Mouse (Mus musculus): ENCODE data around the gene Mthfd1.

DNA sequence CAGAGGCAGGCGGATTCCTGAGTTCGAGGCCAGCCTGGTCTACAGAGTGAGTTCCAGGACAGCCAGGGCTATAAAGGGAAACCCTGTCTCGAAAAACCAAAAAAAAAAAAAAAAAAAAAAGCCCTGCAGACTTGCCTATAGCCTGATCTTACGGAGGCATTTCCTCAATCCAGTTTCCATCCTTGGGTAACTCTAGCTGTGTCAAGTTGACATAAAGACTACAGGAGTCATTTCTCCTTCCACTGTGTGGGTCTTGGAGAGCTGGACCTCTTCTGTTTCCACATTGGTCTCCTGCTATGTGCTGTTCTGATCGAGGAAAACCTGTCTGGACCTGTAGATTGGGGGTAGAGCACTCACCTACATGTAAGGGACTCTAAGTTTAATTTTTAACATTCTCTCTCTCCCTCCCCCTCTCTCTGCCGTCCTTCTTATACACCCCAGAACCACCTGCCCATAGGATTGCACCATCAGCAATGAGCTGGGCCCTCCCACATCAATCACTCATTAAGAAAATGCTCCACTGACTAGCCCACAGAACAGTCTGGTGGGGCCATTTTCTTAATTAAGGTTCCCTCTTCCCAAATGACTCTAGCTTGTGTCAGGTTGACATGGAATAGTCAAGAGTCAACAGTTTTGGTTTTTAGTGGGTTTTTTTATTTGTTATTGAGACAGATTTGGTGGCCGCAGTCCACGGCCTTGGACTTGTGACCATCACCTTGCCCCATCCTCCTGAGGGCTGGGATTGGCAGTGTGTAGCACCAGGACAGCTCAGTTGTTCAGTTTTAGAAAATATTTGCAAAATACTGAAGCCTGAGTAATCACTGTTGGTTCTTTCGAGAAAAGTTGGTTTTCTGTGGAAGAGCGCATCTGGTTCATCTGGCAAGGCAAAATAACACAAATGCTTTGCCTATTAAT is 17.8 kb downstream of the Mthfd1 start:
- TF ChIP-seq POLR2A (IDR thresholded peaks at IDR 0.05; ENCODE audit: insufficient read depth, low read depth, low read length) (no peak), CTCF (IDR thresholded peaks at IDR 0.05; ENCODE audit: insufficient read depth, low read depth, low read length) (no peak)
